Mouse (Mus musculus) cerebellum, adult 8-10 months (tissue): ENCODE measurements around the gene Tmem164.

ENCODE experiments used
- DNase-seq: peaks from one replicate; pipeline ENCODE4 v3.0.0; 2022

The Tmem164 gene

DNA sequence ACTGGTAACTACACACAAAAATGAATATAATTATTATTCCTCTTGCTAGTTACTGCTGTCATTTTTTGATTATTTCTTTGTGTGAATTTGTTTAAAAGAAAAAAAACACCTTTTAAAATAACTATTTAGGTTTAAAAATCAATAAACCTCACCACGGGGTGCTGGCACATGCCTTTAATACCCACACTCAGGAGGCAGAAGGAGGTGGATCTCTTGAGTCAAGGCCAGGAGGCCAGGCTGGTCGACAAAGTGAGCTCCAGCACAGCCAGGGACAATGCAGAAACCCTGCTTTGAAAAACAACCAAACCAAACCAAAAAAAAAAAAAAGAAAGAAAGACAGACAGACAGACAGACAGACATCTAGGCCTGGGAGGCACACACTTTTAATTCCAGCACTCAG lies 12.1 kb downstream of the Tmem164 start:
- no peak for DNase-seq

DNA sequence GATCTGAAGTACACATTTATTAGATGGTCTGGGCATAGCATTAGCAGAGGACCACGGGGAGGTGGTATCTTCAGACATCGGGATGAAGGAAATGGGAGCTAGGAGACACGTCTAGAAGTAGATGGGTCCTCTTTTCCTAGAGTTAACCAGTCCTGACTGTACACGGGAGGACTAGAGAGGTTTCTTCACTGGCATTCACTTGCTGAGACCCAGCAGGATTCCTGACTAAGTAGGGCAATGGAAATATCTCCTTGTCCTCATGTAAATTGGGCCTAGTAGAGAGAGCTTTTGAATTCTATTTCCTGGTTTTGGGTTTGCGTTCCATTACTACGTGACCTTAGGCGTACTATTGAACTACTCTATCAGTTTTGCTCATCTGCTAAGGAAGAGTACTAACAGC lies 13.1 kb downstream of the Tmem164 start:
- DNase-seq: no peak

DNA sequence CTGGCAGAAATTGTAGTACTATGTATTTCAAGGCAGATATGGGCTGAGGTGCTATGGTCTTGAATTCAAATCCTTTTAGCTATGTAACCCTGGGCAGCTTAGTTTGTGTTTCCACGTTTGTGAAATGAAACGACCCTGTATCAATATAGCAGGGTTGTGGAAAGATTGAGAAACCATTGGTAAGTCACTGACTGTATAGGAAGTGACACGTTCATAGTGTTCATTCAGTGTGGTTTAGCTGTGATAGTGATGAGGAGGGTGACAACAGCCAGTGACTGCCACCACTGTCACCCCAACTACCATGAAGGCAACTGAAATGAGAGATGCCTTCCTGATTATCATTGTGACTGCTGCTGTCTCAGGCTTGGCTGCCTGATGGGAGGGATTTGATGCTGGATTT lies 13.7 kb downstream of the Tmem164 start:
- DNase-seq: no peak

DNA sequence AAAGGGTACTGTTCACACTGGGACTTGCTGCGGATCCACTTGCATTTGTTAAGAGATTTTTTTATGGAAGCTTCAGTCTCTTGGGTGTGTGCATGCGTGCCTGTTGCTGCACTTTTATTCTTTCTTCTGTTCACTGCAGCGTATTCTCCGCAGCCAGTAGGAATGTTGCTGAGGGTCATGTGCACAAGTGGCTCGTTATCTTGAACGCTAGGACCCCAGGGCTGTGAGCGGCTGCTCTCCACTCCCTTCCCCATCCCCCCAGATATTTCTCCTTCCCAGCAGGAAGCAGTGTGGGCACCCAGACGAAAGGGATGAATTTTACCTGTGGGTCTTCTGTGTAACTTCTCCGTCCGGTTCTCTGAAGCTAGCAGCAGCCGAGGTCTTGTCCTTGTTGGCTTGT lies 15.6 kb downstream of the Tmem164 start:
- no peak for DNase-seq

DNA sequence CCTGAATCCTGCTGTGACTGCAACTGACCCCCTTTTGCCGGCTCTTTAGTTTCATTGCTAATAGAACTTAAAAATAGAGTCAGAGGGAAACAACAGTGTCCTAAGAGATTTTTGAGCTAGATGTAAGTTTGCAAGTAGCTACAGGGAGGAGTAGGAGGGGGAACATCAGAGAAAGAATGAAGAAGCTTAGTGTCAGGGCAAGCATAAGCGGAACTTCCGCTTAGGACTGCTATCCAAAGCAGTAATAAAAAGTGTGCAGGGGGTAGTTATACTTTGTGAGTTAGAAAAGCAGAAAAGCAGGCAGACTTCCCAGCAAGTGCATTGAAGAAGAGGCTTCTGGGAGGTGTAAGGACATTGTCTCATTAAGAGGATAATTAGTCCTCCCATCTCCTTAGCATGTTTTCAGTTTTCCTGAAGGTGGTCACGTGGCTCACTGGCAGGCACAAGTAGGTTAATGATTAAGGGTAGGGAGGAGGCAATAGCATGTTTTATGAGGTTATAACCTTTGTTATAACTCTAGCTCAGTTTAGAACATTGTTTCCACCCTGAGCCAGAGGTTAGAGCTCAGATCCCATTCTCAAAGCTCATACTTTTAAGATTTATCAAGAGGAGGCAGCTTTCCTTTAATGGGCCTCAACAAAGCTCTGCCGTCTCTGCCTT lies 16.5 kb downstream of the Tmem164 start:
- DNase-seq: no peak

DNA sequence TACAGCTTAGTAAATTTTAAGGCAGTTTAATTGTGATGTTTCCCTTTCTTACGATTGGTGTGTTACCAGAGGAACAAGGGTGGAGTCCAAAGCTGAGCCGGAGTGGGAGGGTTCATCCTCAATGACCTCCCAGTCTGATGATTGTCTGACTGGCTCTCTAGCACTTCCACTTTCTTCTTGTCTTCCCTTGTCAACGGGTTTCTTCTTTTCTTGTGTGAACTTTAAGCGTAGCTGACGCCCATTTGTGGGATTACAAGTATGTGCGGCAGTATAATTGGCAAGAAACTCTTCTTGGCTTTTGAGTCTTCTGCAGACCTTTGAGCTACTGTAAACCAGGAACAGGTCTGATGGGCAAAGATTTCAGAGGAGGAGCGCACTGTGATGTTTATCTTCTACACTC lies 17.0 kb downstream of the Tmem164 start:
- no peak for DNase-seq

DNA sequence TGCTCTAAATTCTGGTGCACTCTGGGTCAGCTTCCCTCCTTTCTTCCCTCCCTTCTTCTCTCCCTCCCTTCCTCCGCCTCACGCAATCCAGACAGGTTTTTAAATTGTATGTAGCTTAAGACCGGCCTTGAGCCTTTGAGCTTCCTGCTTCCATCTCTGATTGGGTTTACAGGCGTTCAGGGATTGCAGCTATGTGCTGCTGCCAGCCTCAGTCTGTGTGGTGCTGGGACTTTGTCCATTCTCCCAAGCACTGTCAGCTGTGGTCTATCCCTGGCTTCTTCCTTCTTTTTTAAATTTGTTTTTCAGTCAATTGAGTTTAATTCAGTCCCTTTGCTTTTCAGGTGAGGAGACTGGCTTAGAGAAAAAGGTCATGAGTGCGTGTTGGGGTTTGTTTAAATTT lies 20.9 kb downstream of the Tmem164 start:
- no peak for DNase-seq

DNA sequence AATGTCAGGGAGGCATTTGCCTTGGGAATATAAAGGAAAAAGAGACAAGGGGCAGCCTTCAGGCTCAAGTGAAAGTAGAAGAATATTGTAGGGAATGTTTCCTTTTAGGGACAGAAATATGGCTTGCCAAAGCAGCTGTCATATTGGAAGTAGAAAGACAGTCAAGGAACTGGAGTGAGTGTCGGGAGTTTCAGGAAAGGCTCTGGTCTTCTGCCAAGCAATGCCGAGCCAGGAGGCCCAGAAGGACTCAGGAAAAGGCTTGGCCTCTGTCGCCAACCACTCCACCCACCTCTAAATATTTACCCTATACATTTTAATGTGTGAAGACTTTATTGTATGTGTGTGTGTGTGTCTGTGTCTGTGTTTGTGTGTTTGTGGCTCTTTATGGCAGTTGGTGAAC lies 21.4 kb downstream of the Tmem164 start:
- no peak for DNase-seq

DNA sequence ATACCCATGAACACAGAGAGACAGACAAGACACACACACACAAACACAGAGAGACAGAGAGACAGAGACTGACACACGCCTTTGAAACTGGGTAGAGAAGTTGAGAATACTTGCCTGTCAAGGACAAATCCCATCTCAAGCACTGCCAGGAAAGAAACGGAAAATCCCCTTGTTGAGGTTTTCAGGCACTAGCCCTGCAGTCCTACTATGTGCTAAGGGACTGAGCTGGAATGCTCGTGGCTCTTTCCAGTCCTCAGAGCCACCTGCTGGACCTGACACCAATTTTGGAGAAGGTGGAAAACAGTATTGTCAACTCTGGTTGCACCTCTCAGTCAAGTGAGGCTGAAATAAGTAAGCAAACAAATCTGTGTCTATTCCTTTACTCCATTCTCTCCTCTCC lies 22.7 kb downstream of the Tmem164 start:
- DNase-seq: no peak

DNA sequence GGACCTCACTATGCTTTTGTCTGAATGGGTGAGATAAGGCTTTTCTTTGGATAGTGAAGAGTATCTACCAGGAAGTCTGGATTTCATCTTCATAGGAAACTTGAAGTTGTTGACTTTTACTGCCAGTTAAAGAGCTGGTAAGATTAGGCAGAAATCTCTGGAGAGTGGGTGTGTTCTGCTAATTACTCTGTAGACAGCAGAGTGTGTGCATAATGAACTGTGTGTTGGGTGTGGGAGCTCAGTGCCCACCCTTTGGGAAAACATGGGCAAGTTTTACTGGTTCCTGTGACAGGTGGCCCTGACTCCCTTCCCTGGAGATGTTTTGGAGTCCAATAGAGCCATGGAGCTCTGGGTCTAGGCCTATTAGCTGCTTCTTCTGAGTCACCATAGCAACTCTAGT lies 27.1 kb downstream of the Tmem164 start:
- no peak for DNase-seq

DNA sequence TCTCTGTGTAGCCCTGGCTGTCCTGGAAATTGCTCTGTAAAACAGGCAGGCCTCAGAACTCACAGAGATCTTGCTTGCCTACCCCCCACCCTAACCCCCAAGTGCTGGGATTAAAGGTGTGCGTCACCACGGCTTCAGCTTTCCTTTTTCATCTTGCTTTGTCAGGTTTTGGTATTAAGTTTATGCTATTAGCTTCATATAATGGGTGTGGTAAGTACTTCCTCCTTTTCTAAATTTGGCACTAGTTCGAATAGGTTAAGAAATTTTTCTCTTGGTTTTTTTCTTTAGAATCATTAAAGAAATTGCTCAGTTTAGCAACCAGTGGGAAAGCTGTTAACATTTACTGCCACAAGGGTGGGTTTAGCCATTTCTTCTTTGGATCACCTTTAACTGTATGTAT lies 34.8 kb downstream of the Tmem164 start:
- no peak for DNase-seq

DNA sequence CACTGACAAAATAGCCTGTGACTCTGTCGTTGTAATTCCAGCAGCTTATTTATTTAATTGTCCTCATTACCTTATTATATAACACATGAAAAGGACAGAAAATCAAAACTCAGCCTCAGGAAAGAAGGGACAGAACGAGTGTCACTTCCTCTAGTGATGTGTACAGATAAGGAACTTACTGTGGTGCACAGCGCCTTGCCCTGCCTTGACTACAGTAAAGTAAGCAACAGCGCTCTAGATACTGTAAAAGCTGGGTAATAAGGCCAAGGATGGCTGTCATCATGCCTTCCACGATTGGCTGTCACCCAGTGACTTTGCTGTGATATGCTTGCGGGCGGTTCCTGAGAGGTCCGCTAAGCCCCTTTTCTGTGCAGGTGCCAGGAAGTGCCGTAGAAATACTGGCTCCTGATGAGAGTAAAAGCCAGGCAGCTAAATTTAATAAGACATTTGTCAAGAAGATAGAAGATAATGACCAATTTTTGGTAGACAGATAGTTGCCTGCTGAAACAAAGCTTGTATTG lies 36.8 kb downstream of the Tmem164 start:
- DNase-seq: no peak

DNA sequence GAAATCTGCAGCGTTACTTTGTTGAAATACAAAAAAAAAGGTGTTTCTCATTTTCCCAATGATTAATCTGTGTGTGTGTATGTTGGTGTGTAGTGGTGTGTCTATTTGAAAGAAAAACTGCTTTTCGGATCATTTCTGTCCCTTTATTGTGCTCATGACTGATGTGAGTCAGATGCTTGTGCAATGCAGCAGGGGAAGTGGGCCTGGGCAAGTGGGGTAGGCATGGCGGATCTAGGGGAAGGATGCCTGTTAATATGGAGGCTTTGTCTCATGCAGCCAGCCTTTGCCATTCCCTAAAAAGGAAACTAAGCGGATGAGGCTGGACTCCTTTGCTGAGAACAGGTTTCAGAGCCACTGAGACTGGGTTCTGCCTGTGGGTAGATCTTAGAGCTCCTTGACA lies 37.6 kb downstream of the Tmem164 start:
- no peak for DNase-seq

DNA sequence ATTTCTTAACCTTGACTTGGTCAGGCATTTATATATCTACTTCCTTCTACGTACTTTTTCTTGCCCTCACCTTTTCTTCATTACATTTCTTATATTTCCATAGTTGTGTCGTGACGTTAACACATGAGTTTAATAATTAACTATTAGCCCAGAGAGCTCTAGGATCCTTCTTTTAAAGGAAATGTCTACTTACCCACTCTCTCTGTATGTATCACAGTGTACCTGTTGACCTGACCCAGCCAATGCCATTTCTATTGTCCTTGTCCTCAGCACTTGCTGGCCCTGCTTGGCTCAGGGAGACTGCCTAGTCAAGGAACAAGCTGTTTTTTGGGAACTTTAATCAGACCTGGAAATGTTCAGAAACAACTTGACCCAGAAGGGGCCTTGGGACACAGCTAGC lies 40.7 kb downstream of the Tmem164 start:
- no peak for DNase-seq

DNA sequence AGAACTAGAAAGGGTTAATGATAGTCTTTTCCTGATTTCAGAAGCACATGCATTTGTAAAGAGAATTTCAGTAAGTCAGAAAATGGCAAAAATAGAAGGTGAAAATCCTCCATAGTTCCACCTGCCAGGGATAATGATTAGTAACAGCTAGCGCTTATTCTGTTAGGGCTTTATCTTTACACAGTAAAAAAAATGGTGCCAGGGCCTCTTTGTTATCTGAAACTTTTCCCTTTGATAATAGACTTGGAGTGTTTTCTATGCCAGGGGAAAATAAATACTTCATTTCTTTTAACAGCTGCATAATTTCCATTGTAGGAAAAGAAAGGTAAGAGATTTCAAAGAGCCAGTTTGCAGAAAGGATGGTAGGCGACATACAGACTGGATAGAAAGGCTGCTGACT lies 43.0 kb downstream of the Tmem164 start:
- no peak for DNase-seq

DNA sequence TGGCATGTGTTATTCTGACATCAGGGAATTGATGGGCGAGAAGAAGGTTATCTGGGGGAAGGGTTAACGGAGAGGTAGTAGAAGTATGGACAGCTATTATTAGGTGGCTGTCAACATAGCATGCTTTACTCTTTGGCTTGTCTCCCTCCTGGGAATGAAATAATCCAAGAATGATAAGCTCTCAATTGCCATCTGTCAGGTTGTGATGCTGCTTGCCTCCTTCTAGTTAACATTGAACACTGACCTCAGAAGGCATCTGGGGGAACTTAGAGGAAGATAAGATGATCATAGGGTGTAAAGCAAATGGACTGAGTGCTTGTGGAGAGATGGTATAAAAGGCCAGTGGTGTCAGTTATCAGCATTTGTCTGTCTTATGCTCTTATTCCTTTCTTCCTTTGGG lies 44.4 kb downstream of the Tmem164 start:
- DNase-seq: no peak

DNA sequence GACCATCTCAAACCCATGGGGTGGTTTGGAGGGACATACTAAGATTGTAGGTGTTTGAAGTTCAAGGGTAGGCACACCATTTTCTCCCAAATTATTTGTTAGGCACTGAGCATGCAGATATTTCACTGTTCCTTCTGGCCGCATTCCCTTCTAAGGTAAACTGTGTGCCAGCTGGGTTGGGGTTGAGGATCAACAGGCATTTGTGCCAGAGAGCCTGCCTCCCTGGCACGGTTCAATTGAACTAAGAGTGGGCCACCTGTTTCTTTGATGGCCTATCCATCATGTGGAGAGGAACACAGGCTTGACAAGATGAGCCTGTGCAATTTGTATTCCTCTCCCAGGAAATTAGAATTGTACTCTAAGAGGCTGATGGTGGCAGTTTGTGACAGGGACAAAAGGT lies 45.1 kb downstream of the Tmem164 start:
- peak; percentile 52 for DNase-seq

DNA sequence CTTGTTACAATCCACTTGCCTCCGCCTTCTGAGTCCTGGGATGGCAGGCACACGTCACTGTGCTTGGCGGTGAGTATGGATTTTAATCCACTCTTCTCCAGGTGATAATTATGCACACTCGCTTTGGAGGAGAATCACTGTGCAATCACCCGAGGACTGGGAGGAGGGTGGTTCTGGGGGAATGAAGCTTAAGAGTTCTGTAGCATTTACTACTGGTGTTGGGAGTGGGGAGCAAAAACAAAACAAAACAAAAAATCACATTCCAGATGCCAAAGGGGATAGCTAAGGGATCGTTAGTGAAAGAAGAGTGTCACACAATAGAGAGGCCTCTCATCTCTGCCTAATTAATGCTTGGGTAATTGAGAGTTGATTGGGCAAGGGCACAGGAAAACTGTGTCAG lies 46.6 kb downstream of the Tmem164 start:
- DNase-seq: no peak

DNA sequence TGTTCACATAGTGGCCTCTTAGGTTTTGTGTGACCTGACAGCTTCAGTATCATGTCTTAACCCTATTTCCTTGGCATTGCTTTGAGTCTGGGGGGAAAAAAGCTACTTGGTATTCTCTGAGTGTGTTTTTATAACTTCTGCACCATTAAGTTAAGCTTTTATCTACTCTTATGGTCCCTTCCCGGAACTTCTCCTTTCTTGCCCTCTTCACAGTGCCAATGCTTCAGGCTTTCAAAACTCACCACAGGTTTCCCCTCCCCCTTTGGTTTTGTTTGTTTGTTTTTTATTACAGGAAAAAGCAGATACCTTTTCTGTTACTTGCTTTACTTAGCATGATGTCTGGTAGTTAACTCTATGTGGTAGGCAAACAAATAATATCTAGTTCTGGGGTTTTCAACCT lies 47.8 kb downstream of the Tmem164 start:
- no peak for DNase-seq

DNA sequence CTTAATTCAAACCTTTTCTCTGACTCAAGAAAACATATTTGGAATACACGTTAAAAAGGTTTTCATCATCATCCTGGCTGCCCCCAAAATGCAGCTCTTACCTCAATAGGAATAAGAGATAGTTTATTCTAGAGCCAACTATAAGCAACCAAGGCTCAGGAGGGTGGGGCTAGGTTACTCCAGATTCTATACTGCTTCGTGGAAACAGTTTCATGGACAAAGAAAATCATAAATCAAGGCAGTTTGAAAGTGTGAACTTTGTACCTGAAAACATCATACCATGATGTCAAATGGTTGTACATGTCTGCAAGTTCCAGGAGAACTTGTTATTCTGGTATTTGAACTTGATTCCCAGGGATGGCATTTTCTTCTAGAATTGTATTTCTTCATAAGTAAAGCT lies 48.3 kb downstream of the Tmem164 start:
- DNase-seq: no peak

DNA sequence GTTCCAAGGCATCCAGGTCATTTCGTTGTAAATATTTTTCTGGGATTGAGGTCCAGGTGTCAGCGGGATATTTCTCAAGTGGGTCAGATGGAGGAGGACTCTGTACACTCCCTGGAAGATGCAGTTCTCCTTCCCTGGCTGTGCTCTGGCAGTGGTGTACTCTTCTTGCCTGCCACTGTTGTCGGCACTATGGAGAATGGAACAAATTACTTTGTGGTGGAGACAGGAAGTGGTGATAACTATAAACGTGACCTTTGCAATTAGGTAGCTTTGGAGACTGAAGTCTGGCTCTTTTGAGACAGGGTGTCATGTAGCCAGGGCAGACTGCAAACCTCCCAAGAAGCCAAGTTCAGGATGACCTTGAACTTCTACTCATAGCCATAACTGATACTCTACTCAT lies 55.9 kb downstream of the Tmem164 start:
- no peak for DNase-seq

DNA sequence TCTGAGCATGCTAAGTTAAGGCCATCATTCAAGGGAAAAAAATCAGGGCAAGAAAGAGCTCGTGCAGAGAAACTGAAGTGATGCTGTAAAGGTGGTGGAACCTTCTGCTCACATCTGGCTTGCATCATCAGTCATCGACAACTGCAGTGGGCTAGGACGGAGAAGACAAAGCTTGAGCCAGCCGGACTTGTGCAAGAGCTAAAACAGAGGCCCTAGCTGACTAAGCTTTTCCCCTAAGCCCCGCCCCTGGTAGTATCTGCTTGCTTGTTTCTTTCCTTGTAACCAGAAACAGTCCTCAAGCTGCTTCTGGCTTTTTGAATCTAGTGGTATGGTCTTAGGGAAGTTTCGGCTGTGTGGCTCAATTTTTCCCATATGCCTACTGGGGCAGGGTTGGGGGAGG lies 56.5 kb downstream of the Tmem164 start:
- DNase-seq: no peak

DNA sequence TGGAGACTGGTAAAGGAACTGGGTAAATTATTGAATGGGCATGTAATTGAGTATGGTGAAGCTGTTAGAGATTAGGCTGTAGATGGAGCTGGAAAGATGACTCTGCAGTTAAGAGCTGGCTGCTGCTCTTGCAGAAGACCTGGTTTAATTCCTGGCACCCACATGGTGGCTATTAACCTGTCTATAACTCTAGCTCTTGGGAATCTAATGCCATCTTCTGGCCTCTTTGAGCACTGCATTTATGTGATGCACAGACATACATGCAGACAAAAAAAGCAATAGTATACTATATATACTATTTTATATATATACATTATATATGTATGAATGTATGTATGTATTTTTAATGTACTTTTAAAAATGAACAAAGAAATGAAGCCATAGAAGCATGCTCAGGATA lies 66.2 kb downstream of the Tmem164 start:
- no peak for DNase-seq

DNA sequence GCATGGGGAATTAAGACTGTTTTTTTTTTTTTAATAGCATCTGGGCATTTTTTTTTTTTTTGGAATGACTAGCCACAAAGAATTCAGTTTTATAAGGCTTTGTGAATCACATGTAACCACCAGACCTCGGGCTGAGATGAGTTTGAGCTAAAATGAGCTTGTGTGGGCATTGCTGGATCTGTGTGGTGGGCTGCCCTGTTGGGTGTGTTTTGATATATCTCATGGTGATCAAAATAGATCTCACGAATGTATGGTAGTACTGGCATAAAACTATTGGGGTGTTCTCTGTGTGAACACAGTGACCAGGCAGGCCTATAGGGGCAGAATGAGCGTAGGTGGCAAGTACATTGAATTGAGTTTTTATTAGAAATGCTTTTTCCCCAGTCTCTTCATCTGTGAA lies 67.4 kb downstream of the Tmem164 start:
- no peak for DNase-seq

DNA sequence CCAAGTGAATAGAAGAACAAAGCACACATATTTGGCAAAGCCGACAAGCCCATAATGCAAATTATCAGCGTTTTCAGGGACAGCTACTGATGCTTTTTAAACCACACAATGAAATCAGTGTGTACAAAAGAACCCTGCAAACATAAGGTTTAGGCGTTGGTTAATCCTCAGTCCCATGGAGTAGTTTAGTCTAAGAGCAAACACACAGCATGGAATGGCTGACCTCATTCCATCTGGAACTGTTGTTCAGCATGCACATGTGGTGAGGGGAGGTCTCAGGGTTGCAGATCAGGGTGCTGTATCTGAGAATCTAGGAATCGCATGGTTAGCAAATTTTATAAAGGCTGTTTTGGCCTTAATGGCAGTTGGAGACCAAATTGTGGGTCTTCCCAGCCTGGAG lies 69.6 kb downstream of the Tmem164 start:
- no peak for DNase-seq

DNA sequence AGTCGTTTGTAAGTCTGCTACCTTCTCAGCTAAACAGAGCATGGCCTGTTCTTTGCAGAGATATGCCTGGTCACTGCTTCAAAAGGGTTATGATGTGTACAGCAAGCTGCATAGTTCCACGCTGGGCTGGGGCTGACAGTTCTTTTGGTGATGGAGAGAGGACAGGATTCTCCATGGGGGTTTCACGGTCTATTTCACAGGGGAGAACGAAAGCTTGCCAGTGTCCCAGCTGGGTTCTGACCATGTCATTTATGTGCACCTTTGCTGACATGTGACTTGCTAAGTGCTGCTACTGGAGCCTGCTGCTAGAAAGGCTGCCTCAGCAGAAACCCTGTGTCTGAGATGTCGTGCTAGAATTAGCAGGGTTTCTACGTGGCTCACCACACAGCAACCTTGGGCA lies 74.3 kb downstream of the Tmem164 start:
- no peak for DNase-seq
